ENCODE assay signal across 9 mouse cellular contexts in genomic region chr12:106479067-106479877, GRCm38 (mm10).
DNase-seq lines count a peak whose midpoint lies in the region; ATAC-seq and TF ChIP-seq lines count a peak whose summit lies in the region.
"Had no signal": no experiment of that assay in that cellular context is flagged by ENCODE, and none has a peak within 500 bp of the region (broad histone marks: within the 10 kb centered on the region; RNA-seq: fewer than 3 reads in every experiment).

No protein-coding gene starts in this region.

- no peak for TF ChIP-seq CTCF in cortical plate, adult 2 months (IDR thresholded peaks at IDR 0.05; ENCODE audit: extremely low read depth, insufficient read depth, low read length)

- TF ChIP-seq POLR2A in cortical plate, adult 2 months (IDR thresholded peaks at IDR 0.05; ENCODE audit: extremely low read depth, insufficient read depth, low read length), result no peak

- ATAC-seq in heart, embryonic 11.5 days (replicated peaks; ENCODE audit: insufficient number of reproducible peaks, low FRiP score, low TSS enrichment), result no peak
- ATAC-seq in hindbrain, embryonic 12.5 days (ENCODE audit: low FRiP score), result peak; percentile 59
- no peak for ATAC-seq in monocyte, adult 5-6 weeks (replicated peaks; ENCODE audit: insufficient number of reproducible peaks, low FRiP score, low TSS enrichment, poor library complexity, severe bottlenecking)

- H3K4me1 ChIP-seq in heart, embryonic 11.5 days (ENCODE audit: control insufficient read depth, insufficient read depth, low read length), result peaks cover 5% of the 10 kb centered on the region; the same call in 1 of the 2 replicates
- H3K4me1 ChIP-seq in cortical plate, adult 2 months (ENCODE audit: control insufficient read depth, insufficient read depth, low read length), result peaks cover 6% of the 10 kb centered on the region; the same call in 1 of the 2 replicates
- peaks cover 54% of the 10 kb centered on the region for H3K4me1 ChIP-seq in hindbrain, embryonic 12.5 days
- H3K4me1 ChIP-seq in midbrain, embryonic 10.5 days, result peaks cover 89% of the 10 kb centered on the region

- no peak overlapping the region for H3K9ac ChIP-seq in heart, embryonic 11.5 days (ENCODE audit: low read depth, low read length)
- 0 out of 2 replicates have a peak overlapping the region, but pooled peaks have one; percentile 1 for H3K9ac ChIP-seq in hindbrain, embryonic 12.5 days

- peak overlapping the region; percentile 14 for H3K4me3 ChIP-seq in heart, embryonic 11.5 days (ENCODE audit: low read depth, low read length)
- H3K4me3 ChIP-seq in cortical plate, adult 2 months (ENCODE audit: insufficient read depth, low read length), result peak overlapping the region; percentile 19
- peak overlapping the region; percentile 16; the same call in 1 of the 2 replicates for H3K4me3 ChIP-seq in hindbrain, embryonic 12.5 days
- H3K4me3 ChIP-seq in midbrain, embryonic 10.5 days, result peak overlapping the region; percentile 52

- peak overlapping the region; percentile 48 for H3K4me2 ChIP-seq in heart, embryonic 11.5 days
- H3K4me2 ChIP-seq in hindbrain, embryonic 12.5 days (replicated peaks), result peak overlapping the region; percentile 53

- no peak overlapping the region for H3K27ac ChIP-seq in heart, embryonic 11.5 days (ENCODE audit: low read depth, low read length)
- H3K27ac ChIP-seq in cortical plate, adult 2 months (ENCODE audit: insufficient read depth, low read length), result 0 out of 2 replicates have a peak overlapping the region, but pooled peaks have one; percentile 5
- H3K27ac ChIP-seq in hindbrain, embryonic 12.5 days, result peak overlapping the region; percentile 66
- peak overlapping the region; percentile 33; the same call in 1 of the 2 replicates for H3K27ac ChIP-seq in midbrain, embryonic 10.5 days (replicated peaks)

- WGBS in heart, embryonic 11.5 days (ENCODE audit: insufficient replicate concordance), result 1% methylated on average over 24 of the region's 24 CpGs
- WGBS in hindbrain, embryonic 12.5 days, result under 1% methylated on average over 24 of the region's 24 CpGs
- WGBS in midbrain, embryonic 10.5 days, result under 1% methylated on average over 24 of the region's 24 CpGs

- no peaks in the 10 kb centered on the region for H3K9me3 ChIP-seq in heart, embryonic 11.5 days (replicated peaks; ENCODE audit: control insufficient read depth, low read length)
- no peaks in the 10 kb centered on the region for H3K9me3 ChIP-seq in hindbrain, embryonic 12.5 days (replicated peaks)
- H3K9me3 ChIP-seq in midbrain, embryonic 10.5 days (replicated peaks), result no peaks in the 10 kb centered on the region

- H3K36me3 ChIP-seq in heart, embryonic 11.5 days (ENCODE audit: control insufficient read depth, insufficient read depth, low read length), result no peaks in the 10 kb centered on the region
- H3K36me3 ChIP-seq in hindbrain, embryonic 12.5 days, result no peaks in the 10 kb centered on the region
- H3K36me3 ChIP-seq in midbrain, embryonic 10.5 days, result no peaks in the 10 kb centered on the region

- H3K27me3 ChIP-seq in heart, embryonic 11.5 days (ENCODE audit: control insufficient read depth, insufficient read depth, low read length), result peaks cover 65% of the 10 kb centered on the region
- peaks cover 34% of the 10 kb centered on the region for H3K27me3 ChIP-seq in hindbrain, embryonic 12.5 days
- peaks cover 78% of the 10 kb centered on the region for H3K27me3 ChIP-seq in midbrain, embryonic 10.5 days (ENCODE audit: low read depth, poor library complexity, severe bottlenecking)

- DNase-seq in heart, postnatal 4 days, result no peak
- peak; percentile 49 for DNase-seq in midbrain, embryonic 10.5 days (ENCODE audit: low spot score)
- no peak for DNase-seq in layer of hippocampus, adult 18-20 months (ENCODE audit: low spot score in 2 of 2)
- DNase-seq in left cerebral cortex, adult 8-10 months (ENCODE audit: low spot score in 2 of 2), result no peak
- DNase-seq: gastrocnemius, postnatal 25 days had no signal
